Mouse (Mus musculus) macrophage (primary cell): ENCODE measurements at regions not wholly inside any gene's neighbourhood (a gene's known extent, or its start where the extent isn't known, plus 50 kb on each side); places are given as distances from the start of the nearest gene placed in this dataset.

Source experiments
- H3K27ac ChIP-seq: fragments of 350-480 bp; formaldehyde crosslinking; 2 replicates; pipeline ENCODE4 v1.9.0; 2021
- H3K36me3 ChIP-seq: fragments of 350-480 bp; formaldehyde crosslinking; 2 replicates; pipeline ENCODE4 v1.9.0; 2021; ENCODE audit errors: inconsistent target
- H3K4me3 ChIP-seq: fragments of 350-480 bp; formaldehyde crosslinking; 2 replicates; pipeline ENCODE4 v1.9.0; 2021; ENCODE audit errors: inconsistent target
- H3K79me2 ChIP-seq: fragments of 350-480 bp; formaldehyde crosslinking; 2 replicates; pipeline ENCODE4 v1.9.0; 2021; ENCODE audit errors: inconsistent target
- WGBS: methylation state at CpG from one replicate; pipeline ENCODE4 v1.1.7; 2026; ENCODE audit warnings: inconsistent platforms; ENCODE audit not compliant: missing documents; 5-methylcytosine and 5-hydroxymethylcytosine counted together

DNA sequence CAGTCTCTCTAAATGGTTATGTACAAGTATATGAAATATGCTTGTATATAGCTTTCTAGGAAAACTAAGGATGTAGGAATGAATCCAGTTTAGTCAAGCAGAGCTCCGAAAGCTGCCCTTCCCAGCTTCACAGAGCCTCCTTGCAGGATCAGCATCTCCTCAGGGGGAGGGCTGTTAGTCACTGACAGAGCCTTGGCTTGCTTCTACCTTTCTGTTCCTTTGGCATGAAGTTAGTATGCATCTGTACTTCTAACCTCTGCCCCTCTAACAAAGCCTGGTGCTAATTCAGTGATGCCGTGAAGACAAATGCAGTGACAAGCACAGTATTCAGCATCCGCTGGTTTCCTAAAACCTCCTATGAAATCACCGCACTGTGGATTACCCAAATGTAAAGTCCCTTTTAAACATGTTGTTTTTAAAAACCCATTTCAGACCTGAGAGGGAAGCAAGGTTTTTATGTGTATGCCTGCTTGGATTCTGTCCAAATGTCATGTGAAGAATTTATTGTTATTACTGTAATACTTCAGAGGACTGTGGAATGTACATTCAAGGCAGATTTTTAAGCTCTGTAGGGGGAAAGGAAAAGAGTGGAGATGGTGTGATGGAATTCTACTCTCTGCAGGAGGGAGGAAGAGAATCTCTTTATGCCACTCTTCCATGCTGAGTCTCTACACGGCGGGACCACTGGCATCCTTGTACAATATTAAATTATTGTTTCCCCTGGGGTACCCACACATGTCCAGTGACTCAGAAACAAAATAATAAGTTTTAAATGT, 86.1 kb upstream of the Dkk2 start:
- Histone ChIP-seq H3K79me2 (no peaks in the 10 kb centered on the region), H3K27ac (no peak overlapping the region), H3K4me3 (no peak overlapping the region), H3K36me3 (no peaks in the 10 kb centered on the region)
- WGBS = 90% methylated on average over 6 of the region's 6 CpGs

DNA sequence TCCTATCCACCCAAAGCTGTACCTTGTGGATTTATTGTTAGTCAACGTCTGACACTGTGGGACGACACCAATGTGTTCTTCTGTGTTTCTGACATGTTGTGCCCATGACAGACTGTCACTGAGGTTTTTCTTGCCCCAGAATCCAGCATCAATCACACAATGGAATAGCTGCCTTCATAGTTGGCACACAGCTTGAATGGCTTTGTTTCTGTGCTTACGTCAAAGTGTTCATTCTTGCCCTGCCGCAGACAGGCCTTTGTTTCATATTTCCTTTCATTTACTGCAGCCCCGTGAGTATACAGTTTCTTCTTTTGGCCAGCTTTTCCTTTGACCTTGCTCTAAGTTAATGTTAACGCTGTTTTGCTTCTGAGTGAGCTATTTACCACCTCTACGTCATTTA, 78.9 kb upstream of the Dkk2 start:
- WGBS = 94% methylated on average over 7 of the region's 7 CpGs
- no peaks in the 10 kb centered on the region for H3K36me3 ChIP-seq

DNA sequence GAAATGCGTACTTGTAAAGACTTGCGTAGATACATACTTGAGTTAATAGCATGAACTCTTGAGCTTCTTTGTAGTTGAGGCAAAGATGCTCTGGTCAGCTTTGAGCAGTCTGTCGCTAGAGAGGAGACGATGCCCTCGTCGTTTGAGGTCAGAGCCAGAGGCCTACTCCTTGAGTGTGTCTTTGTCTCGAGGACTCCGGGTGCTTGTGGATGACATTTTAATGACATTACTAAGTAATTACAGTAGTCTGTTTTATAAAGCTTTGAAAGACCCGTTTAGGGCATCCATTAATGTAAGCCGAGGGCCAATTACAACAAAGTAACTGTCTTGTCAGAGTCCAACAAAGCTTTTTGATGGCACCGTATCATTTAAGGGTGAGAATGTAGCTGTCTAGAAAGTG, 78.2 kb upstream of the Dkk2 start:
- Histone ChIP-seq H3K27ac (no peak overlapping the region), H3K79me2 (no peaks in the 10 kb centered on the region), H3K36me3 (no peaks in the 10 kb centered on the region), H3K4me3 (no peak overlapping the region)
- 94% methylated on average over 11 of the region's 11 CpGs for WGBS

More for the DNA sequence above, 78.9 kb upstream of the Dkk2 start:
- Histone ChIP-seq H3K27ac (no peak overlapping the region), H3K4me3 (no peak overlapping the region), H3K79me2 (no peaks in the 10 kb centered on the region)

DNA sequence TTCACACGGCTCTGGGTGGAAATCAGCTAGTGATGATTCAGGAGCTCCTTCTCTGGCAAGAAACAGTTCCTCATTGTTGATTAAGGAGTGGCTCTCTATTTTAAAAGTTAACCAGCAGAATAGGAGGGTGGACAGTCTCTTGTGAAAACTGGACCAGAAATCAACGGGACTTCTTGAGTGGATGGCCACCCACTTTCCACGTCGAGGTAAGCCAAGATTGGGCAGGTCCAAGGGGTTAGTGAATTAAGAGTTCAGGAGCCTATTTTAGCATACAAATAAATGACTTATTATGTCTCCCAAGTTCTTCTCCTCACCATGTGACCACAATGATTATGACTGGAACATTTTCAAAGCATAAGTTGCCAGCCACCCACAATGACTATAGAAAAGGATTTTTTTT, 77.7 kb upstream of the Dkk2 start:
- H3K79me2 ChIP-seq = no peaks in the 10 kb centered on the region
- H3K4me3 ChIP-seq = no peak overlapping the region
- no peaks in the 10 kb centered on the region for H3K36me3 ChIP-seq
- WGBS = 87% methylated on average over 4 of the region's 4 CpGs
- H3K27ac ChIP-seq = no peak overlapping the region

DNA sequence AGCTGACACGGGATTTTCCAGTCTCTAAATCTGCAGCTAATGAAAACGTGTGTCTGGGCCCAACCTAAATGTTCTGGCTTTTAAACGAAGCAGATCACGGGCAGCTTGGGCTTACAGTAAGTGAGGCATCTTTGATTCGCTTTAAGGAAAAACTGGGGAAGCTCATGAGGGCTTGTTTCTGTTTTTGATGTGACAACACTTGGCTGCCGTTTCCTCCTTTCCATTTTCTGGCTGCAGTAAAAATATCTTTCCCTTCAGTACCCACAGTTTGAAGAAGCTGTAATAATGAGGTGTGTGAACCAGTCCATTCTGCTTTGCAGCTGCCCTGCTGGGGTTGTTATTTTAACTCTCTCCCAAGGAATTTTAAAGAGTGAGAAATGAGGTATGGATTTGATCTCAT, 69.9 kb upstream of the Dkk2 start:
- WGBS = 83% methylated on average over 6 of the region's 6 CpGs
- Histone ChIP-seq H3K27ac (no peak overlapping the region), H3K79me2 (no peaks in the 10 kb centered on the region), H3K36me3 (no peaks in the 10 kb centered on the region), H3K4me3 (no peak overlapping the region)

DNA sequence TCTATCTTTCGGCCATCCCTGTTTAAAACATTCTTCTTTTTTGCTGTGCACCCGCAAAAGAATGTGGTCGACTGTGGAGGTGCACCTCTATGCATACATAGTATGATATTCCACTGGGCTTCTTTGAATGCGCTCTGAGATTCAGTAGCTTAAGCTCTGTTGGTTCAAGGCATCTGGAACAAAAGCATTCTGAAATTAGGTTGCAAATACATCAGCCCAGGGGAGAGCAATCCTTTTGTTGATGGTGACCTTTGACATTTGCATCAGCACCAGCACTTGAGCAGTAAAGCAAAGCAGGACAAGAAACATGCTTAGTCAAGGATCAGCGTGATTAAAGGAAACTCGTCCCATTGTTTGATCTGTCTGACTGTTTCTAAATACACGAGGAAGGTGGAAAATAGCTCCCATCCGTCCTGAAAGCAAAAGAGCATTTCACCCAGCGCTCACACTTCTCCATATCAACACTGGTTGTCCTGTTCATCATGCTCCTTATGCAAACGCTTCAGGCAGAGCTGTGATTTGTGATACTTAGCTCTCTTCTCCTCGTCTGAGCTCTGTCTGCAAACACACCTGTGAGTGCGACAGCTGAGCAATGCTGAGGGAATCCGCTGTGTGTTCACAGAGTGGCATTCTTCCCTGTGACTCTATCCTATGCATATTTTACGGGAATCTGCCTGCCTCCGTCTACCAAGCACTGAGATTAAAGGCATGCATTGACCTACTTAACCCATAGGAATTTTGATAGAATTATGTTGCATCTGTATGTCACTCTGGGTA, 67.4 kb upstream of the Dkk2 start:
- H3K36me3 ChIP-seq = no peaks in the 10 kb centered on the region
- no peaks in the 10 kb centered on the region for H3K79me2 ChIP-seq
- no peak overlapping the region for H3K4me3 ChIP-seq
- H3K27ac ChIP-seq = no peak overlapping the region
- WGBS = 92% methylated on average over 15 of the region's 15 CpGs

DNA sequence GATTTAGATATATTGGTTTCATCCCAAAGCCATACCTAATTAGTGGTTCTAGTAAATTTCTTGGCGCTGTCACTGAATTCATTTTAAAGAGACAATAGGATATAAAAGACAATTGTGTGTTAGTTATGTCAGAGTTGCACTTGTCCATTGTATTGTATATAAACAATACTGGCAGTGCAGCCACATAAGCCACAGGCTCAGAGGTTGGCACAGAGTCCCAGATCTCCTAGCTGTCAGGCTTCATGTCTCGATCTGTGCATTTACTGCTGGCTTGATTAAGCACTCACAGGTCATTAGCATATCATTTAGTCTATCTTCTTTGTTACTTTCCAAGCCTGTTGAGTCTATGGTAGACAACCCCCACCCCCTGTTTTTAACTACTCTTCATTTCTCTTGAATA, 66.6 kb upstream of the Dkk2 start:
- H3K4me3 ChIP-seq = no peak overlapping the region
- no peaks in the 10 kb centered on the region for H3K36me3 ChIP-seq
- WGBS = 97% methylated on average over 2 of the region's 2 CpGs
- no peaks in the 10 kb centered on the region for H3K79me2 ChIP-seq
- no peak overlapping the region for H3K27ac ChIP-seq

DNA sequence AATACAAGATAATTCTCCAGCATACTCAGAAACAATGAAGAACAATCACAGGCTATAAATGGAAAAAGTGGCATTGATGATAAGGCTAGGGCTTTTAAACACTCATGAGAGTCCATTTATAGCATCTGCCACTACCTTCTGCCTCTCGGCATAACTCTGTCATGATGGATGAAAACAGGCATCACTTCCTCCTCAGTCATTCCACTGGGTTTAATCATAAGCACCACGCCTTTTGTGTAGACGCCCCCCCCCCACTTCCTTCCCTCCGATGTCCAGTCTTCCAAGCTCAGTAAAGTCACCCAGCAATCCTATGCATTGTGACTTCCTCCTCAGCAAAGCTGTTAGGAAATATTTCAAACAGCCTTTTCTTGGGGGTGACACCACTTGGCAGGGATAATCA, 63.1 kb upstream of the Dkk2 start:
- no peaks in the 10 kb centered on the region for H3K79me2 ChIP-seq
- 22% methylated on average over 4 of the region's 4 CpGs for WGBS

DNA sequence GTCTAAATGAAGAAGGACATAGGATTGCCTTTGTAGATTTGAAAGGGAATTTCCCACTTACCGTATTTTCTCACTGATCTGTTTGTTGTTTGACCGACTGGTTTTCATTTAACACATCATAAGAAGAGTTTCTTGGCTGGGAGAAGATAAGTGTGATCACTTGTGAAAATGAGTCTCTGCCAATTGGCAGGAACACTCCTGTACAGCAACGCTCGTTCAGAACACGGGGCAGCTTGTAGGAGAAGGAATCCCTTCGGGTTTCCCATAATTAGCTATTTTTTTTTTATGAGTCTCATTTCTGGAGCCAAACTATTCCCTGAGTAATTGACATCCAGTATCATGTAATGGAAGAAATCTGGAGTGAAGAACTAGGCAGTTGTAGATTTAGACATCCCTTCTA, 61.8 kb upstream of the Dkk2 start:
- no peaks in the 10 kb centered on the region for H3K79me2 ChIP-seq
- H3K27ac ChIP-seq = no peak overlapping the region
- WGBS = 96% methylated on average over 6 of the region's 6 CpGs
- no peak overlapping the region for H3K4me3 ChIP-seq
- H3K36me3 ChIP-seq = no peaks in the 10 kb centered on the region

More for the DNA sequence above, 63.1 kb upstream of the Dkk2 start:
- H3K36me3 ChIP-seq = no peaks in the 10 kb centered on the region
- H3K27ac ChIP-seq = no peak overlapping the region
- H3K4me3 ChIP-seq = no peak overlapping the region

DNA sequence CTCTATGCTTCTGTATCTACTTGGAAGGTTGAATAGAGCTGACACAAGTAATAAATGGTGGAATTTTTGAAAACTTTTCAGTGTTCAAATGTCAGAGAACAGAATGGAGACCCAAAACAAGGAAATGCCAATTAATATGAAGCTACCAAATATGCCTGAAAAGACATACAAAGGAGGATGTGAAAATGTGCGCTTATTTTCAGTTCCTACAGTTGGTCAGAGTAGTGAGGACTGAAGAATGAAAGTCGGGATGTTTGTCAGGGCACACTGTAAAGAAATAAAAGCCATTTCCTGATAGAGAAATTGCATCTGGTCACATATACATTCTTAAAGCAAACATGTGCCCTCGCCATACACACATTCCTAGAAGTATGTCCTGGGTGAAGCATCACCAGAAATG, 56.0 kb upstream of the Dkk2 start:
- Histone ChIP-seq H3K36me3 (no peaks in the 10 kb centered on the region), H3K27ac (no peak overlapping the region), H3K79me2 (no peaks in the 10 kb centered on the region), H3K4me3 (no peak overlapping the region)
- 26% methylated on average over 3 of the region's 3 CpGs for WGBS

DNA sequence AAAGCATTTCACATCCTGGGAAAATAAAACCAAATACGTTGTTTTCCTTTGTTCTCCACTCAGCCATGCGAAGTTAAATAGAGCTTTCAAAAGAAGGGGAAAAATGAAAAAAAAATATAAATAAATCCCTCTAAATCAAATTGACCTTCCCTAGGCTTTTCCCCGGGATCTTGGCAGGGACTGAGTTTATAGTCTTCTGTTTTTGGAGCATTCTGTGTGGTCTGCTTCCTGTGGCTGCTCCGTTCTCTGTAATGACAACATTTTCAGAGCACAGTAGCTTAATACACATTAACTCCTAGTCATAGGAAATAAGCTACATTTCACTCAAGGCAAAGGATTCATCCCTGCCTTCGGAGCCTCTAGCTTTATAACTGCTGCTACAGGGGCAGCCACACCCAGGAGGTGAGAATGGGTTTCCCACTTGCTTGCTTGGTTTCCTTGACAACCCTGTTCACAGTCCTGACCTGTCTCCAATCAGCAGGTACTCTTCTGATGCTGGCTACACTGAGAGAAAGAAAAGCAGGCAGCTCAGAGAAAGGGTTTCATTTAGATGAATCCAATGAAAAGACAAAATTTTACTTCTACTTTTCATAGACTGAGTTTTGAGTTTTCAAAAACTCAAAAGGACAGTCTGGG, 51.9 kb upstream of the Dkk2 start:
- H3K27ac ChIP-seq = no peak overlapping the region
- no peaks in the 10 kb centered on the region for H3K79me2 ChIP-seq
- H3K36me3 ChIP-seq = no peaks in the 10 kb centered on the region
- WGBS = 88% methylated on average over 5 of the region's 5 CpGs
- H3K4me3 ChIP-seq = no peak overlapping the region

DNA sequence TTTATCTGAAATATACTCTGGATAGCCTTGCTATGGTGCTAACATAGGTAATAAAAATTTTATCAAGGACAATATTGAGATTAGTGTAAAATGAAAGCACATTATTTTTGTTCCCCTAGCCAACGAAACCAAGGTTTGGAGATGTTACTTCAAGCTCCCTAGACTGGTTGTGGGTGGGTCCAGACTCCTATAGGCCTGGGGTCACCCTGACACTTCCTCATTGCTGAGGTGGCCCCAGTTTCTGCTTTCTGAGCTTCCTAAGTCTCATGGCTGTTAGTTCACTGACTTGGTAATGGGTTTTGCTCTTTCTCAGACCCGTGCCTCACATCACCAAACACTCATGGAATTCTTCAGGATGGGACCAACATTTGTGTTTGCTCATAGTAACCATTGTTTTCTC, 49.9 kb upstream of the Dkk2 start:
- Histone ChIP-seq H3K36me3 (no peaks in the 10 kb centered on the region), H3K79me2 (no peaks in the 10 kb centered on the region), H3K27ac (no peak overlapping the region), H3K4me3 (no peak overlapping the region)
- WGBS = 14% methylated on average over 2 of the region's 2 CpGs
